Mouse (Mus musculus): ENCODE results near the gene Il9.

GRCm38 (mm10) chr13:56468536-56468935, 13.5 kb downstream of the Il9 start:
- TF ChIP-seq CTCF (IDR thresholded peaks at IDR 0.05; ENCODE audit: low read depth, low read length) (no peak), POLR2A (IDR thresholded peaks at IDR 0.05; ENCODE audit: insufficient read depth, low read length) (no peak), EP300 (IDR thresholded peaks at IDR 0.05; ENCODE audit: insufficient read depth, low read depth, low read length) (no peak)
